Mouse (Mus musculus): ENCODE measurements at regions not wholly inside any gene's neighbourhood (a gene's known extent, or its start where the extent isn't known, plus 50 kb on each side); places are given as distances from the start of the nearest gene placed in this dataset.

DNA sequence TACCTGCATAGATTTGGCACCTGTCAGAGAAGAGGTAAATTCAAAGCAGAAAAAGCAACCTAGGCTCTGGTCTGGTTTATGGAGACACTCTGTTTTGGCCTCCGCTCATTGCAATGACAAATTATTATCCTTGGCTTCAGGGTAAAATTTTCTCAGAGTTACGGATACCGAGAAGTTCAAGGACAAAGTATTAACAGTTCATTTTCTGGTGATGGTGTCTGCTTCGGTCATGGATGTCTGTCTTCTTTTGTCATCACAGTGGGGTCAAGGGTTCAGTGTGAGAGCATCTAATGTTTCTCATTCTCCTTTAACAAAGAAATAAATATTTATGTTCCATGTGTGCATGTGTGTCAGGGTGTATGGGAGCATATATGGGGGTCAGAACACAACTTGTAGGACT, 1261.0 kb upstream of the A1bg start:
- Histone ChIP-seq H3K4me3 (ENCODE audit: low read length) (no peak overlapping the region), H3K36me3 (ENCODE audit: control insufficient read depth, insufficient read depth, low read length) (no peaks in the 10 kb centered on the region), H3K4me1 (replicated peaks; ENCODE audit: control insufficient read depth, insufficient read depth, low read length) (no peaks in the 10 kb centered on the region), H3K27ac (ENCODE audit: low read length) (no peak overlapping the region), H3K9ac (ENCODE audit: low read length) (no peak overlapping the region), H3K9me3 (ENCODE audit: control insufficient read depth, low read length) (no peaks in the 10 kb centered on the region), H3K4me2 (ENCODE audit: low read depth, low read length) (no peak overlapping the region), H3K27me3 (ENCODE audit: control insufficient read depth, insufficient read depth, low read depth, low read length) (no peaks in the 10 kb centered on the region)
- WGBS, result 81% methylated on average over 4 of the region's 4 CpGs
- no peak for ATAC-seq (ENCODE audit: low read depth)

GRCm38 (mm10) chr15:62181454-62181910, 1258.7 kb upstream of the A1bg start:
- H3K4me1 ChIP-seq (replicated peaks; ENCODE audit: control insufficient read depth, insufficient read depth, low read length), result no peaks in the 10 kb centered on the region
- H3K27me3 ChIP-seq (ENCODE audit: control insufficient read depth, insufficient read depth, low read depth, low read length), result no peaks in the 10 kb centered on the region
- no peak overlapping the region for H3K9ac ChIP-seq (ENCODE audit: low read length)
- no peak for ATAC-seq (ENCODE audit: low read depth)
- no peak overlapping the region for H3K4me3 ChIP-seq (ENCODE audit: low read length)
- no peaks in the 10 kb centered on the region for H3K36me3 ChIP-seq (ENCODE audit: control insufficient read depth, insufficient read depth, low read length)
- H3K9me3 ChIP-seq (ENCODE audit: control insufficient read depth, low read length), result no peaks in the 10 kb centered on the region
- H3K27ac ChIP-seq (ENCODE audit: low read length), result no peak overlapping the region
- 56% methylated on average over 2 of the region's 2 CpGs for WGBS
- H3K4me2 ChIP-seq (ENCODE audit: low read depth, low read length), result no peak overlapping the region

DNA sequence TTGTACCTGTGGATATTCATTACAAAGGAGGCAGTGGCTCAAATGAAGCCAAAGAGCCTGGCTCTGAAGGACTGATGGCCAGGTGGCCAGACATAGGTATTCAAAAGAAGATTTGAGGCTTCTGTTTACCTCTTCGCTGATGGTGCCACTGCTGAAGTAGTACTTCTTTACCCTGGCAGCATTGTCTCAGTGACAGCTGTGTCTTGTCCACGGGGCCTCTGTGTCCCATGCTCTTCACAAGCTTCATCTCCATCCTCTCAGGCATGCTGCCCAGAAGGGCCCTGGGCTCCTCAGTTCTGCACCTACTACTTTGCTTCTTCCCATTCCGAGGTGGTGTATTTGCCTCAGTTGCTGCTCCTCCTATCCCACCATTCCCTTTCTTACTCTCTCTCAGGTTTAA, 1257.9 kb upstream of the A1bg start:
- Histone ChIP-seq H3K9ac (ENCODE audit: low read length) (no peak overlapping the region), H3K4me3 (ENCODE audit: low read length) (no peak overlapping the region), H3K4me1 (replicated peaks; ENCODE audit: control insufficient read depth, insufficient read depth, low read length) (no peaks in the 10 kb centered on the region), H3K36me3 (ENCODE audit: control insufficient read depth, insufficient read depth, low read length) (no peaks in the 10 kb centered on the region), H3K9me3 (ENCODE audit: control insufficient read depth, low read length) (no peaks in the 10 kb centered on the region), H3K27me3 (ENCODE audit: control insufficient read depth, insufficient read depth, low read depth, low read length) (no peaks in the 10 kb centered on the region), H3K27ac (ENCODE audit: low read length) (no peak overlapping the region), H3K4me2 (ENCODE audit: low read depth, low read length) (no peak overlapping the region)
- WGBS, result 82% methylated on average over 3 of the region's 3 CpGs
- ATAC-seq (ENCODE audit: low read depth), result no peak

DNA sequence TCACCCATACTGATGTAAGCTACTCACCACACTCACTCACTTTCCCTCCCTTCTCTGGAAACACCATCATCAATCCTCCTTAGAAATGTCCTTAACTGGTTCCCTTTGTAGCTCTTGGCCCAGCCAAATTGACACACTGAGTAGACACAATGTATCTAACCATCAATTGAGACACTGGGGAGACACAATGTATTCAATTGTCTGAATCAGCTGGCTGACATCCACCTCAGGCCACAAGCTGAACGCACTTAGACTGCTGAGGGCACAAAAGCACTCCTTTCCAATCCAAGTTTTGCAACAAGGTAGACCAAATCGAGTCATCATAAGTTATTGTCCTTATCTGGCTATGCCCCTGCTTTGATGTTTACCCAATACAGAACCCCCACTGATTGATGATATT, 1257.0 kb upstream of the A1bg start:
- Histone ChIP-seq H3K27ac (ENCODE audit: low read length) (no peak overlapping the region), H3K9me3 (ENCODE audit: control insufficient read depth, low read length) (no peaks in the 10 kb centered on the region), H3K4me1 (replicated peaks; ENCODE audit: control insufficient read depth, insufficient read depth, low read length) (no peaks in the 10 kb centered on the region), H3K4me3 (ENCODE audit: low read length) (no peak overlapping the region), H3K9ac (ENCODE audit: low read length) (no peak overlapping the region), H3K36me3 (ENCODE audit: control insufficient read depth, insufficient read depth, low read length) (no peaks in the 10 kb centered on the region), H3K4me2 (ENCODE audit: low read depth, low read length) (no peak overlapping the region), H3K27me3 (ENCODE audit: control insufficient read depth, insufficient read depth, low read depth, low read length) (no peaks in the 10 kb centered on the region)
- 70% methylated on average over 2 of the region's 2 CpGs for WGBS
- no peak for ATAC-seq (ENCODE audit: low read depth)

GRCm38 (mm10) chr15:62178568-62178967, 1255.8 kb upstream of the A1bg start:
- 51% methylated on average over 6 of the region's 6 CpGs for WGBS
- ATAC-seq (ENCODE audit: low read depth), result peak; percentile 26; the same call in 1 of the 2 replicates
- Histone ChIP-seq H3K4me2 (ENCODE audit: low read depth, low read length) (no peak overlapping the region), H3K27me3 (ENCODE audit: control insufficient read depth, insufficient read depth, low read depth, low read length) (no peaks in the 10 kb centered on the region), H3K36me3 (ENCODE audit: control insufficient read depth, insufficient read depth, low read length) (no peaks in the 10 kb centered on the region), H3K27ac (ENCODE audit: low read length) (no peak overlapping the region), H3K4me3 (ENCODE audit: low read length) (no peak overlapping the region), H3K9me3 (ENCODE audit: control insufficient read depth, low read length) (no peaks in the 10 kb centered on the region), H3K9ac (ENCODE audit: low read length) (no peak overlapping the region), H3K4me1 (replicated peaks; ENCODE audit: control insufficient read depth, insufficient read depth, low read length) (no peaks in the 10 kb centered on the region)

- no peak overlapping the region for H3K27ac ChIP-seq (ENCODE audit: low read length)
- WGBS, result 88% methylated on average over 9 of the region's 9 CpGs
- ATAC-seq (ENCODE audit: low read depth), result no peak
Observed at GRCm38 (mm10) chr15:62177768-62178410, 1255.1 kb upstream of the A1bg start.

GRCm38 (mm10) chr15:62176076-62176475, 1253.3 kb upstream of the A1bg start:
- WGBS, result 93% methylated on average over 2 of the region's 2 CpGs
- no peak for ATAC-seq (ENCODE audit: low read depth)
- no peaks in the 10 kb centered on the region for H3K4me1 ChIP-seq (replicated peaks; ENCODE audit: control insufficient read depth, insufficient read depth, low read length)
- no peak overlapping the region for H3K9ac ChIP-seq (ENCODE audit: low read length)
- H3K4me2 ChIP-seq (ENCODE audit: low read depth, low read length), result no peak overlapping the region
- H3K4me3 ChIP-seq (ENCODE audit: low read length), result no peak overlapping the region
- H3K27me3 ChIP-seq (ENCODE audit: control insufficient read depth, insufficient read depth, low read depth, low read length), result no peaks in the 10 kb centered on the region
- H3K9me3 ChIP-seq (ENCODE audit: control insufficient read depth, low read length), result no peaks in the 10 kb centered on the region
- no peaks in the 10 kb centered on the region for H3K36me3 ChIP-seq (ENCODE audit: control insufficient read depth, insufficient read depth, low read length)
- no peak overlapping the region for H3K27ac ChIP-seq (ENCODE audit: low read length)

More at GRCm38 (mm10) chr15:62177768-62178410, 1255.1 kb upstream of the A1bg start:
- H3K4me1 ChIP-seq (replicated peaks; ENCODE audit: control insufficient read depth, insufficient read depth, low read length), result no peaks in the 10 kb centered on the region
- no peaks in the 10 kb centered on the region for H3K27me3 ChIP-seq (ENCODE audit: control insufficient read depth, insufficient read depth, low read depth, low read length)
- H3K36me3 ChIP-seq (ENCODE audit: control insufficient read depth, insufficient read depth, low read length), result no peaks in the 10 kb centered on the region
- no peak overlapping the region for H3K4me2 ChIP-seq (ENCODE audit: low read depth, low read length)
- no peaks in the 10 kb centered on the region for H3K9me3 ChIP-seq (ENCODE audit: control insufficient read depth, low read length)
- no peak overlapping the region for H3K9ac ChIP-seq (ENCODE audit: low read length)
- no peak overlapping the region for H3K4me3 ChIP-seq (ENCODE audit: low read length)

DNA sequence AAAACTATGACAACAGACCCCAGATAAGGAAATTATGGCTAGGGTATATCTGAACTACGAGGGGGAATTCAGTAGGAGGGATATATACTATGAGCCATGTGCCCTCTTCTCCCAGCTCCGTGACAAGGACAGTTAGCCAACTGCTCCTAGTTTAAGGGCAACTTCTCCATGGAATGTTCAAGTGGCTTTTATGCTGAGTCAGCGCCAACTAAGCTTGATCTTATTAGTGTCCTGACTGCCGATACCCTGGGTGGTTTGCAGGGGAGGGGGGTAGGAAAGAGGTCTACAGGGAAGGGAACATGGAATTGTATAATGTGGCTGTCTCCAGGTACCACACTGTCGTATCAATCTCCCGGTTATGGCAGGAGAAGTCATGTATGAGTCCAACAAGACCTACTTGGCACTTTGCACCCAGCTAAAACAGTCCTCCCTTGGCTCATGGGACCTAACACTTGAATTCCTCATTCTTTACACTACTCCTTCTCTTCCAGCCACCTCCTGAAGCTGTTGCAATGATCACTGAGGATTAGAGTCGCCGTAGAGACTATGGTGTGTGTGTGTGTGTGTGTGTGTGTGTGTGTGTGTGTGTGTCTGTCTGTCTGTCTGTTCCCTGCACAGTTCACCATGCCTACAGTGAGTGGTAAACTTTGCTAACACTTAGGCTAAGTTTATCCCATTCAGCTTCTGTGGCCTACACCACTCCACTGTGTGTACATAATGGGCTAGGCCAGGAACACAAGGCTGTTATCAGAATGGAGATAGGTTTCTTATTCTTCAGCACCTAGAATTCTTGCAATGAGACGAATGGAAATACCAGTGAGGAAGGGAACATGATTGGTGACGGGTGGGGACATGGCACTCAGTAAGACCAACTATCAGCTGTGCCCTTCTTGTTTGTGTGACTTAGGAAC, 1251.1 kb upstream of the A1bg start:
- Histone ChIP-seq H3K9me3 (ENCODE audit: control insufficient read depth, low read length) (no peaks in the 10 kb centered on the region), H3K36me3 (ENCODE audit: control insufficient read depth, insufficient read depth, low read length) (no peaks in the 10 kb centered on the region), H3K27ac (ENCODE audit: low read length) (no peak overlapping the region), H3K4me2 (ENCODE audit: low read depth, low read length) (no peak overlapping the region), H3K4me3 (ENCODE audit: low read length) (no peak overlapping the region), H3K27me3 (ENCODE audit: control insufficient read depth, insufficient read depth, low read depth, low read length) (no peaks in the 10 kb centered on the region), H3K4me1 (replicated peaks; ENCODE audit: control insufficient read depth, insufficient read depth, low read length) (no peaks in the 10 kb centered on the region), H3K9ac (ENCODE audit: low read length) (no peak overlapping the region)
- WGBS, result 80% methylated on average over 10 of the region's 10 CpGs
- ATAC-seq (ENCODE audit: low read depth), result no peak

- H3K4me1 ChIP-seq (replicated peaks; ENCODE audit: control insufficient read depth, insufficient read depth, low read length), result no peaks in the 10 kb centered on the region
- H3K9me3 ChIP-seq (ENCODE audit: control insufficient read depth, low read length), result no peaks in the 10 kb centered on the region
- H3K9ac ChIP-seq (ENCODE audit: low read length), result no peak overlapping the region
- H3K27ac ChIP-seq (ENCODE audit: low read length), result no peak overlapping the region
- no peak for ATAC-seq (ENCODE audit: low read depth)
- H3K4me2 ChIP-seq (ENCODE audit: low read depth, low read length), result no peak overlapping the region
- H3K4me3 ChIP-seq (ENCODE audit: low read length), result no peak overlapping the region
- H3K27me3 ChIP-seq (ENCODE audit: control insufficient read depth, insufficient read depth, low read depth, low read length), result no peaks in the 10 kb centered on the region
- WGBS, result 66% methylated on average over 7 of the region's 7 CpGs
- H3K36me3 ChIP-seq (ENCODE audit: control insufficient read depth, insufficient read depth, low read length), result no peaks in the 10 kb centered on the region
Observed at GRCm38 (mm10) chr15:62171632-62172031, 1248.8 kb upstream of the A1bg start.

Measured in lung, embryonic 16.5 days (tissue).